Mouse (Mus musculus) embryonic facial prominence, embryonic 13.5 days (tissue): Measurements from ENCODE around the gene Baat. TPM values are rescaled to one million over a fixed set of nuclear protein-coding genes. Genes with fewer than 3 reads are reported as not detected.

Experiments used
- ATAC-seq: fragments of 200-750 bp; cut with Nextera tagmentation; 2 replicates; pipeline ENCODE4 v1.8.0; 2017; ENCODE audit warnings: low read depth; ENCODE audit not compliant: insufficient number of reproducible peaks, insufficient read depth, low FRiP score, low TSS enrichment
- H3K27ac ChIP-seq: fragments of 300-500 bp; sonication (generic); 2 replicates; pipeline ENCODE4 v1.5.1; 2015; ENCODE audit warnings: moderate library complexity, mild to moderate bottlenecking, inconsistent platforms
- H3K27me3 ChIP-seq: fragments of 300-500 bp; sonication (generic); 2 replicates; pipeline ENCODE4 v1.6.1; 2015; ENCODE audit warnings: mild to moderate bottlenecking, inconsistent platforms
- H3K36me3 ChIP-seq: fragments of 300-500 bp; sonication (generic); 2 replicates; pipeline ENCODE4 v1.6.1; 2015; ENCODE audit warnings: mild to moderate bottlenecking, inconsistent platforms
- H3K4me1 ChIP-seq: fragments of 300-500 bp; sonication (generic); 2 replicates; pipeline ENCODE4 v1.6.1; 2015; ENCODE audit warnings: inconsistent platforms
- H3K4me2 ChIP-seq: fragments of 300-500 bp; sonication (generic); 2 replicates; pipeline ENCODE4 v1.6.1; 2015; ENCODE audit warnings: moderate library complexity, mild to moderate bottlenecking, inconsistent platforms
- H3K4me3 ChIP-seq: fragments of 300-500 bp; sonication (generic); 2 replicates; pipeline ENCODE4 v1.5.1; 2015; ENCODE audit warnings: mild to moderate bottlenecking, inconsistent platforms
- H3K9ac ChIP-seq: fragments of 300-500 bp; sonication (generic); 2 replicates; pipeline ENCODE4 v1.6.1; 2015; ENCODE audit warnings: mild to moderate bottlenecking, inconsistent platforms
- H3K9me3 ChIP-seq: fragments of 300-500 bp; sonication (generic); 2 replicates; pipeline ENCODE4 v1.6.1; 2016; ENCODE audit warnings: inconsistent platforms
- WGBS: fragments of 180-500 bp; shearing (Covaris S2); methylation state at CpG from one replicate; pipeline ENCODE4 v1.1.7; 2015; ENCODE audit warnings: mixed read lengths; 5-methylcytosine and 5-hydroxymethylcytosine counted together
- polyA plus RNA-seq: library from polyadenylated mRNA; unstranded; fragments of >200 nt; fragmentation: Nextera tagmentation; extraction: Ambion mirVana; gene quantifications from 2 replicates; pipeline ENCODE4 v1.2.1, GENCODE M21; 2015

The Baat gene
- 0.21 TPM in 1 of 2 replicates, not detected in the other for polyA plus RNA-seq

GRCm38 (mm10) chr4:49506386-49506785, at the start of gene Baat:
Gene Baat (minus strand): TSS chr4:49506557.
- ATAC-seq = no peak

DNA sequence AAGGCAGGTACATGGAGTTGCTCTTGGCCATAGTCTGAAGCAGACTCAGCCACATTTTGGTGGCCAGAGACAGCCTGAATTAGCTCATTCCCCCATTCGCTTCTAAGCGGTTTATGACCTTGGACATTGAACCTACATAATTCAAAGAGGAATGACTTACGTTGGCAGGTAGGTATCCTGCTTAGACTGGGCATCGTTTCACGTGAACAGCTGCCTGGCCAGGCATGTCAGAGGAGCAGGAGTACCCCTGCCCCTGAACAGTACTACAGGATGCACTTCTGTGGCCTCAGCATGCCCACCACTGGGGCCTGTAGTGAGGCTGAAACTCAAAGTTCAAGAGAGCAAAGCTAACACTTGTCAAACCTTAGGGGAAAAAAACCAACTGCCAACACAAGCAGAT, 47.0 kb upstream of the Baat start:
- no peak for ATAC-seq

More at GRCm38 (mm10) chr4:49506386-49506785, at the start of gene Baat:
- Histone ChIP-seq H3K9ac (no peak within 1 kb of the TSS), H3K27me3 (no peaks in the 10 kb centered on the region), H3K4me2 (no peak within 1 kb of the TSS), H3K4me1 (no peaks in the 10 kb centered on the region), H3K4me3 (no peak within 1 kb of the TSS), H3K9me3 (no peaks in the 10 kb centered on the region), H3K36me3 (no peaks in the 10 kb centered on the region), H3K27ac (no peak within 1 kb of the TSS)
- WGBS = 70% methylated on average over 3 of the region's 3 CpGs

DNA sequence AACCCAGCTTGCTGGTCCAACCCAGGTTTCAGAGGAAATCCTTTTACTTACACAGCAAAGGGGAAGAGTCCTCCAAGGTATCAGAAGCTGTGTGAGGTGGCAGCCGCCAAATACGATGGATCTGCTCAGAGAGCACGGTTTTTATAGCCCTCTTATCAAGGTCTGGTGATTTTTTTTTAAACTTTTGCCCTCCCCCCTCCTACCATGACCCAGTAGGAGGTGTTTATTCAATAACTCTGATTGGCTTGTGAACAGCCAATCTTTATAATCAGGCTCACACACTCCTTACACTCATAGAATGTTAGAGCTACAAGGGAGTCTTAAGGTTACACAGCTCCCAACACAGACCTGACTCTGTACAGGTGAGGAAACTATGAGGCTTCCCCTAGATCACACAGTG, 43.0 kb upstream of the Baat start, which contains the start of gene Aldob:
Gene Aldob, minus strand, starts transcription at position 164 of the 400 bp plus-strand sequence.
- ATAC-seq = no peak
- Histone ChIP-seq H3K4me2 (no peak within 1 kb of the TSS), H3K4me1 (no peaks in the 10 kb centered on the region), H3K27ac (no peak within 1 kb of the TSS), H3K9me3 (no peaks in the 10 kb centered on the region), H3K9ac (no peak within 1 kb of the TSS), H3K4me3 (no peak within 1 kb of the TSS), H3K36me3 (no peaks in the 10 kb centered on the region), H3K27me3 (no peaks in the 10 kb centered on the region)
- WGBS = 57% methylated on average over 3 of the region's 3 CpGs

More for the DNA sequence above, 47.0 kb upstream of the Baat start:
- no peak overlapping the region for H3K4me2 ChIP-seq
- H3K9ac ChIP-seq = no peak overlapping the region
- no peaks in the 10 kb centered on the region for H3K36me3 ChIP-seq
- no peaks in the 10 kb centered on the region for H3K27me3 ChIP-seq
- no peak overlapping the region for H3K4me3 ChIP-seq
- H3K9me3 ChIP-seq = no peaks in the 10 kb centered on the region
- no peak overlapping the region for H3K27ac ChIP-seq
- 85% methylated on average over 5 of the region's 5 CpGs for WGBS
- no peaks in the 10 kb centered on the region for H3K4me1 ChIP-seq

DNA sequence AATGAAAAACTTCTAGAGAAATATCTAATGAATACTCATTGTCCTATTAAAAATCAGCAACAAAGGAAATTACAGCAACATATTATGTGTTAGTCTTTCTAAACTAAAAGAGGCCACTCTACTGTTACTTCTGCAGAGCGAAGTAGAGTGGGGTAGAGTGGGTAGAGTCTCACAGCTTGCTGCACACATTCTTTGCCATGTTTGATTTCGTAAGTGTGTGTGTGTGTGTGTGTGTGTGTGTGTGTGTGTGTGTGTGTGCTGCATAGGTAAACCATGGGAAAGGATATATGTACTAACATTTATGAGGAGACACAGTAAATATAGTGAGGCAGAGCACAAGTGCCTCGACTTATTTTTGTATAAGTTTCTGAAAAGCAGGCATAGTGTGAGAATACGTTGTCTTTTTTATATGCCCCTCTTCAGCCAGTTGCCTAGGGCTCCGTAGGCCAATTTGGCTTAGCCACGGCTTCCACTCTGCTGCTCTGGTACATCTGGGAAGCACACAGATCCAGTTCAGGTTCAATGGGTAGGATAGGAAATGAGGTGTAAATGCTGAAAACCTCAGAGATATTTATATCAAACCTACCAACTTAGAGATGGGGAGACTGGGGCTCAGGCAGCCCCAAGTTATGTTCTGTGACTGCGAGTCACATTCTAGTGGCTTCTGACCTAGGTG, 41.3 kb upstream of the Baat start:
- Histone ChIP-seq H3K4me2 (no peak overlapping the region), H3K27ac (no peak overlapping the region), H3K9ac (no peak overlapping the region), H3K4me1 (no peaks in the 10 kb centered on the region), H3K9me3 (no peaks in the 10 kb centered on the region), H3K27me3 (no peaks in the 10 kb centered on the region), H3K36me3 (no peaks in the 10 kb centered on the region), H3K4me3 (no peak overlapping the region)
- no peak for ATAC-seq
- WGBS = 84% methylated on average over 7 of the region's 7 CpGs

- Histone ChIP-seq H3K36me3 (no peaks in the 10 kb centered on the region), H3K9me3 (no peaks in the 10 kb centered on the region), H3K27ac (no peak overlapping the region), H3K4me1 (no peaks in the 10 kb centered on the region), H3K9ac (no peak overlapping the region), H3K27me3 (no peaks in the 10 kb centered on the region), H3K4me3 (no peak overlapping the region), H3K4me2 (no peak overlapping the region)
- 75% methylated on average over 6 of the region's 6 CpGs for WGBS
- ATAC-seq = no peak
Observed at GRCm38 (mm10) chr4:49546873-49547543, 40.7 kb upstream of the Baat start.

DNA sequence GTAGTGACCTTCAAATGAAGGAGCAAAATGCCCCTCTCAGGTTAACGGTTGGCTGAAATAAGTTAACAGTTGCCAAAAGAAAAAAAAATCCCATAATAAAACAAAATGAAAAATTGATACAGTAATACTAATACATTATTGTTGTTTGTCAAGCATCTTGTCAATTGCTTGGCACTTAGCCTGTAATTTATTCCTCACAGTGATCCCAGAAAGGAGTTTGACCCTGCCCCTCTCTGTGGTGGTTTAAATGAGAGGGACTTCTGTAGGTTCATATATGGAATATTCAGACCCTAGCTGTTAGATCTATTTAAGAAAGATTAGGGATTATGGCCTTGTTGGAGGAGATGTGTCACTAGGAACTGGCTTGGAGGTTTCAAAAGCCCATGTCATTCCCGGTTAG, 39.7 kb upstream of the Baat start:
- H3K27ac ChIP-seq = no peak overlapping the region
- WGBS = 79% methylated on average over 2 of the region's 2 CpGs
- no peak overlapping the region for H3K4me2 ChIP-seq
- no peaks in the 10 kb centered on the region for H3K4me1 ChIP-seq
- H3K4me3 ChIP-seq = no peak overlapping the region
- H3K9me3 ChIP-seq = no peaks in the 10 kb centered on the region
- H3K27me3 ChIP-seq = no peaks in the 10 kb centered on the region
- no peak overlapping the region for H3K9ac ChIP-seq
- no peaks in the 10 kb centered on the region for H3K36me3 ChIP-seq
- no peak for ATAC-seq

DNA sequence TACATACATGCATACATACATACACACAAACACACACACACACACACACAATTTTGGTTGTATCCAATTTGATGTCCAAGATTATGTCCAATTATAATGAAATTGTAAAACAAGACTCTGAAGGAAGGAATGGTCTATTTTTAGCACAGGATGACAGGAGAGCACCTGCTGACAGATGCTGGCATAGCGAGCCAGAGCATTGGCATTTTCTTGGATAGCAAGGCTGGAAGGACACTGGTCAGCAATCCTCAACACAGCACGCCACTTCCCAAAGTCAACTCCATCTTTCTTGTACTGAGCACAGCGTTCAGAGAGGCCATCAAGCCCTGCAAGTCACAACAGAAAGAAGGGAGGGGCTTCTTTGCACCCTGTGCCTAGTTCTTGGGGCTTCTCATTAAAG, 34.6 kb upstream of the Baat start:
- Histone ChIP-seq H3K4me2 (no peak overlapping the region), H3K9ac (no peak overlapping the region), H3K4me1 (no peaks in the 10 kb centered on the region), H3K36me3 (no peaks in the 10 kb centered on the region), H3K27ac (no peak overlapping the region), H3K27me3 (no peaks in the 10 kb centered on the region), H3K9me3 (no peaks in the 10 kb centered on the region), H3K4me3 (no peak overlapping the region)
- WGBS = 83% methylated on average over 3 of the region's 3 CpGs
- ATAC-seq = no peak

- Histone ChIP-seq H3K27ac (no peak overlapping the region), H3K36me3 (no peaks in the 10 kb centered on the region), H3K27me3 (no peaks in the 10 kb centered on the region), H3K4me1 (no peaks in the 10 kb centered on the region), H3K9me3 (no peaks in the 10 kb centered on the region), H3K4me3 (no peak overlapping the region), H3K4me2 (no peak overlapping the region), H3K9ac (no peak overlapping the region)
- 72% methylated on average over 6 of the region's 6 CpGs for WGBS
- ATAC-seq = no peak
Observed at GRCm38 (mm10) chr4:49539665-49540064, 33.3 kb upstream of the Baat start.

DNA sequence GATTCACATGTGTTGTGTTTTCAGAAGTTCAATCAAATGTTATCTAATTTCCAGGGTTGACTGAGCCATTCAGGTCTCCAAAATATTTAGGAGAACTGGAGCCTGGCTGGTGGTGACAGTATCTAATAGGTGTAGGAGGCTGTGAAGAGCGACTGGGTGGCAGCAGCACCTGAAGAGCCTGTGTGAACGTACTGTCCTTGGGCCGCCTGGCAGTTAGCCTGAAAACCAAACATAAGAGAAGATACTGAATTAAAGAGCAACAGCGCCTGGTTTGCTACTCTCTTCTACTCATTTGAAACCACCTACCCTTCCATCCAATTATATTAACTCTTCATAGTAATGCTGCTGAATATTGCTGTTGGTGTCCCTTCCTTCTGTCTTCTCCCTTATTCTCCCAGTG, 30.3 kb upstream of the Baat start:
- H3K4me1 ChIP-seq = no peaks in the 10 kb centered on the region
- no peaks in the 10 kb centered on the region for H3K27me3 ChIP-seq
- WGBS = 92% methylated on average over 4 of the region's 4 CpGs
- peaks cover 12% of the 10 kb centered on the region for H3K36me3 ChIP-seq
- H3K9me3 ChIP-seq = no peaks in the 10 kb centered on the region
- no peak for ATAC-seq
- H3K4me2 ChIP-seq = no peak overlapping the region
- H3K9ac ChIP-seq = no peak overlapping the region
- H3K4me3 ChIP-seq = no peak overlapping the region
- H3K27ac ChIP-seq = no peak overlapping the region

GRCm38 (mm10) chr4:49535675-49536294, 29.4 kb upstream of the Baat start:
- peaks cover 2% of the 10 kb centered on the region for H3K9me3 ChIP-seq
- H3K27ac ChIP-seq = no peak overlapping the region
- H3K4me2 ChIP-seq = no peak overlapping the region
- H3K4me3 ChIP-seq = no peak overlapping the region
- H3K36me3 ChIP-seq = peaks cover 17% of the 10 kb centered on the region
- H3K27me3 ChIP-seq = no peaks in the 10 kb centered on the region
- 86% methylated on average over 4 of the region's 4 CpGs for WGBS
- H3K9ac ChIP-seq = no peak overlapping the region
- ATAC-seq = no peak
- no peaks in the 10 kb centered on the region for H3K4me1 ChIP-seq

- H3K4me3 ChIP-seq = no peak overlapping the region
- H3K4me2 ChIP-seq = no peak overlapping the region
- H3K27me3 ChIP-seq = no peaks in the 10 kb centered on the region
- H3K27ac ChIP-seq = no peak overlapping the region
- peaks cover 8% of the 10 kb centered on the region for H3K9me3 ChIP-seq
- no peak for ATAC-seq
- H3K9ac ChIP-seq = no peak overlapping the region
- H3K36me3 ChIP-seq = peaks cover 24% of the 10 kb centered on the region
- H3K4me1 ChIP-seq = no peaks in the 10 kb centered on the region
- WGBS = 84% methylated on average over 3 of the region's 3 CpGs
Observed at GRCm38 (mm10) chr4:49535036-49535435, 28.7 kb upstream of the Baat start.

GRCm38 (mm10) chr4:49522576-49522975, 16.2 kb upstream of the Baat start:
- no peak for ATAC-seq
- 86% methylated on average over 9 of the region's 9 CpGs for WGBS
- H3K4me2 ChIP-seq = peak overlapping the region; percentile 59; the same call in 1 of the 2 replicates

More at GRCm38 (mm10) chr4:49522576-49522975, 16.2 kb upstream of the Baat start:
- Histone ChIP-seq H3K36me3 (peaks cover 47% of the 10 kb centered on the region), H3K4me3 (no peak overlapping the region), H3K27ac (no peak overlapping the region), H3K9ac (no peak overlapping the region), H3K9me3 (no peaks in the 10 kb centered on the region), H3K4me1 (peaks cover 15% of the 10 kb centered on the region), H3K27me3 (no peaks in the 10 kb centered on the region)
